Mouse (Mus musculus) neural tube, embryonic 14.5 days (tissue): ENCODE data around the gene Cdh23. TPM values are rescaled to one million over a fixed set of nuclear protein-coding genes. Genes with fewer than 3 reads are reported as not detected.

Experiments used
- ATAC-seq: fragments of 200-750 bp; cut with Nextera tagmentation; 2 replicates; pipeline ENCODE4 v1.8.0; 2017; ENCODE audit warnings: low read depth, mild to moderate bottlenecking, moderate TSS enrichment, moderate library complexity
- H3K27ac ChIP-seq: fragments of 300-500 bp; sonication (generic); 2 replicates; pipeline ENCODE4 v1.5.1; 2014; ENCODE audit warnings: low read depth, mild to moderate bottlenecking, control low read depth, low read length, moderate library complexity, mixed read lengths
- H3K27me3 ChIP-seq: fragments of 300-500 bp; sonication (generic); 2 replicates; pipeline ENCODE4 v1.6.1; 2014; ENCODE audit warnings: low read length; ENCODE audit not compliant: control insufficient read depth, insufficient read depth
- H3K36me3 ChIP-seq: fragments of 300-500 bp; sonication (generic); 2 replicates; pipeline ENCODE4 v1.6.1; 2014; ENCODE audit warnings: low read length, mixed read lengths; ENCODE audit not compliant: control insufficient read depth, insufficient read depth
- H3K4me1 ChIP-seq: fragments of 300-500 bp; sonication (generic); 2 replicates; pipeline ENCODE4 v1.6.1; 2014; ENCODE audit warnings: low read length; ENCODE audit not compliant: control insufficient read depth, insufficient read depth
- H3K4me2 ChIP-seq: fragments of 300-500 bp; sonication (generic); 2 replicates; pipeline ENCODE4 v1.6.1; 2014; ENCODE audit warnings: mild to moderate bottlenecking, low read depth, low read length, control low read depth
- H3K4me3 ChIP-seq: fragments of 300-500 bp; sonication (generic); 2 replicates; pipeline ENCODE4 v1.5.1; 2014; ENCODE audit warnings: low read depth, low read length, control low read depth, mixed read lengths
- H3K9ac ChIP-seq: fragments of 300-500 bp; sonication (generic); replicated peaks from 2 replicates; pipeline ENCODE4 v1.6.1; 2014; ENCODE audit warnings: low read depth, mild to moderate bottlenecking, control low read depth, low read length, mixed read lengths
- H3K9me3 ChIP-seq: fragments of 300-500 bp; sonication (generic); 2 replicates; pipeline ENCODE4 v1.6.1; 2016; ENCODE audit warnings: low read length; ENCODE audit not compliant: control insufficient read depth
- WGBS: fragments of 180-500 bp; shearing (Covaris S2); extraction: QIAGEN DNeasy Blood & Tissue Kit; methylation state at CpG from one replicate; pipeline ENCODE4 v1.1.7; 2014; 5-methylcytosine and 5-hydroxymethylcytosine counted together
- polyA plus RNA-seq: library from polyadenylated mRNA; unstranded; fragments of >200 nt; fragmentation: Nextera tagmentation; extraction: Ambion mirVana; gene quantifications from 2 replicates; pipeline ENCODE4 v1.2.1, GENCODE M21; 2014

The Cdh23 gene
- polyA plus RNA-seq, 1 experiment from 2014 or later: 15.4 TPM

- ATAC-seq: no peak
- H3K4me2 ChIP-seq: no peak overlapping the region
- H3K9ac ChIP-seq: no peak overlapping the region
- H3K4me1 ChIP-seq: no peaks in the 10 kb centered on the region
- no peaks in the 10 kb centered on the region for H3K36me3 ChIP-seq
- no peak overlapping the region for H3K4me3 ChIP-seq
- H3K9me3 ChIP-seq: no peaks in the 10 kb centered on the region
- 75% methylated on average over 2 of the region's 2 CpGs for WGBS
- no peak overlapping the region for H3K27ac ChIP-seq
- no peaks in the 10 kb centered on the region for H3K27me3 ChIP-seq
These were observed 282.5 kb downstream of the Cdh23 start for GRCm38 (mm10) chr10:60413756-60414155.

DNA sequence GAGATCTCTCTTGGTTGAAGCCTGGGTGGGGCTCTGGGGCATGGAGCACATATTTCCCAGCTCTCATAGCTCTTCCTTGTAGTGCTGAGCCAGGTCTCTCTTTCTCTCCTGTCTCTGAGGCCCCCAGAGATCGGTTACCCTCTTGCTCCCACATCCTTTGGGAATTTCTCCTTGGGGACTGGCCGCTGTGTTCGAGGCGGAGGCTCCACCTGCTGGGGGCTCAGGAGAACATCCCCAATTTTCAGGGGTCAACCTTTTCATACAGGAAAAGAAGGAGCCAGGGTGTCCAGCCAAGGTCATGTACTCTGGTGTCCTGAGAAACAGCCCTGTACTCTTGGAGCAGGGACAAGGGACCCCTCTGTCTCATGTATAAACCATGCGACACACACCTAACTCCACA is 284.5 kb downstream of the Cdh23 start:
- no peak for ATAC-seq
- Histone ChIP-seq H3K9ac (no peak overlapping the region), H3K27me3 (no peaks in the 10 kb centered on the region), H3K4me1 (no peaks in the 10 kb centered on the region), H3K9me3 (no peaks in the 10 kb centered on the region), H3K36me3 (no peaks in the 10 kb centered on the region), H3K27ac (no peak overlapping the region), H3K4me2 (no peak overlapping the region), H3K4me3 (no peak overlapping the region)
- WGBS: 35% methylated on average over 5 of the region's 5 CpGs

GRCm38 (mm10) chr10:60407831-60408230 is 288.5 kb downstream of the Cdh23 start:
- Histone ChIP-seq H3K27ac (no peak overlapping the region), H3K36me3 (no peaks in the 10 kb centered on the region), H3K4me2 (no peak overlapping the region), H3K9me3 (no peaks in the 10 kb centered on the region), H3K27me3 (no peaks in the 10 kb centered on the region), H3K4me1 (no peaks in the 10 kb centered on the region), H3K9ac (no peak overlapping the region), H3K4me3 (no peak overlapping the region)
- peak; percentile 65 for ATAC-seq
- WGBS: 4% methylated on average over 5 of the region's 5 CpGs

GRCm38 (mm10) chr10:60405460-60406177 is 290.7 kb downstream of the Cdh23 start:
- no peak overlapping the region for H3K4me3 ChIP-seq
- no peak for ATAC-seq
- H3K27ac ChIP-seq: no peak overlapping the region
- no peaks in the 10 kb centered on the region for H3K4me1 ChIP-seq
- H3K9ac ChIP-seq: no peak overlapping the region
- H3K9me3 ChIP-seq: no peaks in the 10 kb centered on the region
- WGBS: 56% methylated on average over 7 of the region's 7 CpGs
- no peaks in the 10 kb centered on the region for H3K27me3 ChIP-seq
- no peaks in the 10 kb centered on the region for H3K36me3 ChIP-seq
- H3K4me2 ChIP-seq: no peak overlapping the region

DNA sequence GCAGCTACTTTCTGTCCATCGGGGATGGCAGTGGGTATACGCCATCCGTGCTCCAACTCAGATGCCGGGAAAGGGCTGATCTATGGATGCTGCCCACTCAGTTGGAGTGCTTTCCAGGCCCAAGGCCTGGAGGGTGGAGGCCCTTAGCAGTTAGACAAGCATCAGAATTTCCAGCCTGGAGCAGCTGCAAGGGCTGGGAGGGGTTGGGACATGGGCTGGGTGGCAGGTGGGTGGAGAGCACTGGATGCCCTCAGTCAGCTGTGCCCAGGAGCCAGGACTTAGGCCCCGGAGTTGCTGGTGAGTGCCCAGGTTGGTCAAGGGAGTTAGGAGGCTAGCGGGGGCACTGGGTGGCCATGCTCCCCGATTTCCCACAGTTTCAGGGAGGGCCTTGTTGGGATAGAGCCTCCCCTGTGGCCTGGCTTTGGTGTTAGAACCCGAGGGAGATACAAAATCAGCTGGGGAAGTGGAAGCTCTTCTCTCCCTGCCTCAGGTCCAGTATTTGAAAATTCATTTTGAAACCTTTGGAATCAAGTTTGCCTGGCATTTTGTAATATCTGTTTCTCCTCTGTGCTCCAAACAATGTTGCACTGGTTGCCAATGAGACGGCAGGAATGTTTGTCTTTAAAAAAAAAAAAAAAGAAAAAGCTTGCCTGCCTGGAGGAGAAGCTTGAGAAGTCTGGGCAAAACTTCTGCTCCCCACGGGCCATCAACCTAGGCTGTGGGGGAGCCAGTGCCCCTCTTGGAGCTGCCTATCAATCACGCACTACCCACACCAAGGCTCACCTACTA is 295.6 kb downstream of the Cdh23 start:
- 81% methylated on average over 11 of the region's 11 CpGs for WGBS
- ATAC-seq: no peak

GRCm38 (mm10) chr10:60399449-60399848 is 296.8 kb downstream of the Cdh23 start, which contains the start of gene Gm17455:
TSS of gene Gm17455 (plus strand) at chr10:60399726.
- Histone ChIP-seq H3K36me3 (no peaks in the 10 kb centered on the region), H3K9me3 (no peaks in the 10 kb centered on the region), H3K9ac (no peak within 1 kb of the TSS), H3K4me2 (peak within 1 kb of the TSS; percentile 6; the same call in 1 of the 2 replicates), H3K27me3 (no peaks in the 10 kb centered on the region), H3K4me3 (no peak within 1 kb of the TSS), H3K27ac (peak within 1 kb of the TSS; percentile 62), H3K4me1 (no peaks in the 10 kb centered on the region)
- peak; percentile 74 for ATAC-seq
- WGBS: 43% methylated on average over 7 of the region's 7 CpGs

More for the DNA sequence above, 295.6 kb downstream of the Cdh23 start:
- Histone ChIP-seq H3K27ac (0 out of 2 replicates have a peak overlapping the region, but pooled peaks have one; percentile 44), H3K9ac (no peak overlapping the region), H3K9me3 (no peaks in the 10 kb centered on the region), H3K4me3 (no peak overlapping the region), H3K27me3 (no peaks in the 10 kb centered on the region), H3K4me1 (no peaks in the 10 kb centered on the region), H3K36me3 (no peaks in the 10 kb centered on the region), H3K4me2 (peak overlapping the region; percentile 6; the same call in 1 of the 2 replicates)

DNA sequence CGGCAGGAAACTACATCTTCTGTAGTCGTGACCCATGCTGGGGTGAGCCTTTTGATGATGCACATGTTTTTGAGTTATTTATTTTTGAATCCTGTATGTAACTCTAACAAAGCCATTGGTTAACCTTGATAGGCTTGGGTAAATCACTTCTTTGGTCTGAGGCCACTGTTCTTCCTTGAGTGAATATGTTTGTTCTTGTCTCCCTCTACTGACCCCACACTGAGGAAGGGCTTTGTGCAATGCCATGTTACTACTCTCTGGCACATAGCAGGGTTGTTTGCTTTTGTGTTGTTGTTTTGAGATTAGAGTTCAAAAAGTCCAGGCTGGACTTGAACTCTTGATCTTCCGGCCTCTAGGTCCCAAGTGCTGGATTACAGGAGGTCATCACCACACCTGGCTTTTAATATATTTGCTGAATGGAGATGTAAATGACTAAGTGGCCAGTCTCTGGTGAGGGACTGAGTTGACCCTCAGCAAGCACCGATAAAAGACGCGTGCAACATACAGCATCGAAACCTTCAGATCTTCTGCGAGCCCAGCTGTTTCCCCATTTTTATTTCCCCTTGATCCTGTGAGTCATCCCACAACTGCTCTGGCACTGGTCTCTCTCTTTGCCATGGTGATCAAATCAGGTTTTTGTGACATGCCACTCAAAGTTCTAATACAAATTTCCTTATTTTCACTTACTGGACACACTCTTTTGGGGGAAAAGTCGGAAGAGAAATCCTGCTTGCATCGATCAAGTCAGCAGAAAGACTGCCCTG is 298.1 kb downstream of the Cdh23 start:
- H3K36me3 ChIP-seq: no peaks in the 10 kb centered on the region
- no peak overlapping the region for H3K4me2 ChIP-seq
- H3K27me3 ChIP-seq: no peaks in the 10 kb centered on the region
- H3K9ac ChIP-seq: no peak overlapping the region
- no peak overlapping the region for H3K27ac ChIP-seq
- no peaks in the 10 kb centered on the region for H3K4me1 ChIP-seq
- ATAC-seq: no peak
- H3K9me3 ChIP-seq: no peaks in the 10 kb centered on the region
- 90% methylated on average over 10 of the region's 10 CpGs for WGBS
- no peak overlapping the region for H3K4me3 ChIP-seq

GRCm38 (mm10) chr10:60395605-60396004 is 300.7 kb downstream of the Cdh23 start:
- ATAC-seq: no peak
- WGBS: 70% methylated on average over 5 of the region's 5 CpGs

More at GRCm38 (mm10) chr10:60395605-60396004, 300.7 kb downstream of the Cdh23 start:
- H3K4me3 ChIP-seq: no peak overlapping the region
- no peak overlapping the region for H3K9ac ChIP-seq
- no peak overlapping the region for H3K27ac ChIP-seq
- H3K36me3 ChIP-seq: no peaks in the 10 kb centered on the region
- H3K9me3 ChIP-seq: no peaks in the 10 kb centered on the region
- H3K4me1 ChIP-seq: no peaks in the 10 kb centered on the region
- no peaks in the 10 kb centered on the region for H3K27me3 ChIP-seq
- H3K4me2 ChIP-seq: no peak overlapping the region
